Mouse (Mus musculus): ENCODE results near the gene Eif2b3. TPM values are rescaled to one million over a fixed set of nuclear protein-coding genes. Genes with fewer than 3 reads are reported as not detected.
A peak's percentile ranks its signal among the peaks of the same experiment; 100 is the strongest.

Eif2b3 gene
- total RNA-seq (2021) = 10 to 100 TPM; 18.0 to 18.9 TPM
- long read RNA-seq, experiment 1, transcript Eif2b3-203 (12 exons, 1,555 nt) = major isoform, 23 of 34 reads
- long read RNA-seq, experiment 1, partial matches to known transcripts = 6 of 34 reads
- long read RNA-seq, experiment 1, other reads (novel, unspliced or antisense) = 5 of 34 reads
- long read RNA-seq, experiment 2, transcript Eif2b3-203 (12 exons, 1,555 nt) = major isoform, 32 of 42 reads
- long read RNA-seq, experiment 2, partial matches to known transcripts = 4 of 42 reads
- long read RNA-seq, experiment 2, other reads (novel, unspliced or antisense) = 6 of 42 reads

- peak; percentile 76 to 83 for DNase-seq
- intact Hi-C loops (cut with DNase I) = no loop called here
These were observed at the start of gene Eif2b3 for GRCm38 (mm10) chr4:117019206-117020134. Gene Eif2b3, plus strand, starts transcription at chr4:117019402.

DNA sequence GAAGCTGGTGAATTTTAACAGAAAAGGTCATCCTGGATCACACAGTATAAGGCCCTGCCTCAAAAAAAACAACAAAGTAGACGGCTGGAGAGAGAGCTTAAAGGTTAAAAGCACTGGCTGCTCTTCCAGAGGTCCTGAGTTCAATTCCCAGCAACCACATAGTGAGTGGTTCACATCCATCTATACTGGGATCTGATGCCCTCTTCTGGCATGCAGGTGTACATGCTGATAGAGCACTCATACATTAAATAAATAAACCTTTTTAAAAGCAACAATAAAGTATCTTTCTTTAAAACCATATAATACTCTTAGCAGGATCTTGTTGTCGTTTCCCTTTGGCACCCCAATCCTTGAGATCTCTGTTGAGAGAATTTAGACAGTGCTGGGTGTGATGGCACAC lies 42.7 kb upstream of the Eif2b3 start:
- intact Hi-C loops (cut with DNase I) = no loop called here
- DNase-seq = no peak

- intact Hi-C loops (cut with DNase I) = no loop called here
- DNase-seq = no peak
These were observed 33.5 kb upstream of the Eif2b3 start for GRCm38 (mm10) chr4:116985681-116986080.

- intact Hi-C loops (cut with DNase I) = no loop called here
These were observed 32.6 kb upstream of the Eif2b3 start for GRCm38 (mm10) chr4:116986400-116987121.

GRCm38 (mm10) chr4:116987122-116987456 lies 32.1 kb upstream of the Eif2b3 start:
- DNase-seq = no peak
- intact Hi-C loops (cut with DNase I) = no loop called here

More at GRCm38 (mm10) chr4:116986400-116987121, 32.6 kb upstream of the Eif2b3 start:
- peak in 1 of 2 experiments; percentile 38 for DNase-seq

DNA sequence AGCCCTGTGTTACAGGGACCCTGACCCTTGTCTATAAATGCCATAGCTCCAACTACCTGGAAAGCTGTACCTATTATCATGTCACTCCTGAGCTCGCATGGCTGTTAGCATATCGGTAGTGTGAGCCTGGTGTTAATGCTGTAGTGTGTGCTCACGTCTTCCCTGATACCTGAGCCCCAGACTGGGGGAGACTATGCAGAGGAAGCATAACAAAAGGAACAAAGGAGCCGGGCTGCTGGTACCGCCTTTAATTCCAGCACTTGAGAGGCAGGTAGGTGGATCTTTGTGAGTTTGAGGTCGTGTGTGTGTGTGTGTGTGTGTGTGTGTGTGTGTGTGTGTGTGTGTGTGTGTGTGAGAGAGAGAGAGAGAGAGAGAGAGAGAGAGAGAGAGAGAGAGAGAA lies 29.5 kb upstream of the Eif2b3 start:
- DNase-seq = no peak
- intact Hi-C loops (cut with DNase I) = no loop called here

- peak; percentile 71 to 72 for DNase-seq
- intact Hi-C loops (cut with DNase I) = no loop called here
These were observed 27.8 kb upstream of the Eif2b3 start for GRCm38 (mm10) chr4:116991366-116991765.

- intact Hi-C loops (cut with DNase I) = loop anchor here (2.0 kb wide), 2 partner anchors 167 to 275 kb away; no protein-coding TSS in a partner anchor
- DNase-seq = peak; percentile 89 to 92
These were observed 25.3 kb upstream of the Eif2b3 start, which contains the start of gene Urod for GRCm38 (mm10) chr4:116993672-116994621. Gene Urod, minus strand, starts transcription at chr4:116994413.

- DNase-seq = peak; percentile 33 to 50
These were observed 23.9 kb upstream of the Eif2b3 start, which contains the start of gene Hectd3 for GRCm38 (mm10) chr4:116995131-116995797. Gene Hectd3, plus strand, starts transcription at chr4:116995317.

DNA sequence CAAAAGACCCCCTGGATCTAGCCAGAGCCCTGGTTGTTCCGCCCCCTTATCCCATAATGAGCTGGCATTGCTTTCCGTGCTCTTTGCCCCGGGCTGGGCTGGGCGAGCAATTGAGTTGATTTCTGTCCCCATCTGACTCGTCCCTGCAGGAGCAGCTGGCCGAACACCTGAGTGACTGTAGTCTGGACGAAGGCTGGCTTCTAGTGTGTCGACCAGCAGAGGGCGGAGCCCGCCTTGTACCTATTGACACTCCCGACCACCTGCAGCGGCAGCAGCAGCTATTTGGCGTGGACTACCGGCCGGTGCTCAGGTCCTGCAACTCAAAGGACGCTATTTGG lies 23.4 kb upstream of the Eif2b3 start:
- intact Hi-C loops (cut with DNase I) = no loop called here
- no peak for DNase-seq

More at GRCm38 (mm10) chr4:116995131-116995797, 23.9 kb upstream of the Eif2b3 start, which contains the start of gene Hectd3:
- intact Hi-C loops (cut with DNase I) = no loop called here

- intact Hi-C loops (cut with DNase I) = loop anchor here (5.0 kb wide), 1 partner anchor 123 kb away; no protein-coding TSS in a partner anchor
- no peak for DNase-seq
These were observed 19.6 kb upstream of the Eif2b3 start for GRCm38 (mm10) chr4:116999513-117000154.

GRCm38 (mm10) chr4:117001957-117002356 lies 17.2 kb upstream of the Eif2b3 start:
- no peak for DNase-seq
- intact Hi-C loops (cut with DNase I) = loop anchor here (2.0 to 5.0 kb wide), 2 partner anchors 120 to 137 kb away; no protein-coding TSS in a partner anchor

DNA sequence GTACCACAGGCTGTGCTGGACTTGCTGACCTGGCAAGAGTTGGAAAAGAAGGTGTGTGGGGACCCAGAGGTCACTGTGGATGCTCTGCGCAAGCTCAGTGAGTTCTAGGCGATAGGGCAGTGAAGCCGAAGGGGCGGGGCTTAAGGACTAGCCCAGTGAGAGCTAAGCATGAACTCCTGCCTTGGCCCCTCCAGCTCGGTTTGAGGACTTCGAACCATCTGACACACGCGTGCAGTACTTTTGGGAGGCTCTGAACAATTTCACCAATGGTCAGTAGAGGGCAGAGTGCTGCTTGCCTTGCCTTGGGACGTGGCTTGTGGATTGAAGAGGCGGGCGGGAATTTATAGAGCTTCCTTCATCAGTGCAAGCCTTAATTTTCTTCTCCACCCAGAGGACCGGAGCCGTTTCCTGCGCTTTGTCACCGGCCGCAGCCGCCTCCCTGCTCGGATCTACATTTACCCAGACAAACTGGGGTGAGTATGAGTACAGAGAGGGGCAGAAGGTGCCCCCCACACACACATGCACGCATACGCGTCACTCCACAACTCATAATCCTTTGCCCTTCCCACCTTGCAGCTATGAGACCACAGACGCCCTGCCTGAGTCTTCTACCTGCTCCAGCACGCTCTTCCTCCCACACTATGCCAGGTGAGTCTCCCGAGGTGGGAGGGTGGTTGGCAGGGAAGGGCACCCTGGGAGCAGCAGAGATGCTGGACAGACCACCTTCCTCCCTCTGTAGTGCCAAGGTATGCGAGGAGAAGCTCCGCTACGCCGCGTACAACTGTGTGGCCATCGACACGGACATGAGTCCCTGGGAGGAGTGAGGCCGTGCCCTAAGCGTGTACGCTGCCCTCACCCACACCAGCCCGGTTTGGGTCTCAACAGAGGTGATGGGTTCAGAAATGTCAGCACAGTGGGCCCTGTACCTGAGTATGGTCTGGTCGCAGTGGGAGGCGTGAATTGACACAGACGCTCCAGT lies 16.4 kb upstream of the Eif2b3 start:
- no peak for DNase-seq
- intact Hi-C loops (cut with DNase I) = loop anchor here (2.0 to 5.0 kb wide), 2 partner anchors 119 to 136 kb away; no protein-coding TSS in a partner anchor

GRCm38 (mm10) chr4:117004649-117005048 lies 14.6 kb upstream of the Eif2b3 start:
- intact Hi-C loops (cut with DNase I) = loop anchor here (5.0 kb wide), 1 partner anchor 118 kb away; no protein-coding TSS in a partner anchor
- DNase-seq = no peak

DNA sequence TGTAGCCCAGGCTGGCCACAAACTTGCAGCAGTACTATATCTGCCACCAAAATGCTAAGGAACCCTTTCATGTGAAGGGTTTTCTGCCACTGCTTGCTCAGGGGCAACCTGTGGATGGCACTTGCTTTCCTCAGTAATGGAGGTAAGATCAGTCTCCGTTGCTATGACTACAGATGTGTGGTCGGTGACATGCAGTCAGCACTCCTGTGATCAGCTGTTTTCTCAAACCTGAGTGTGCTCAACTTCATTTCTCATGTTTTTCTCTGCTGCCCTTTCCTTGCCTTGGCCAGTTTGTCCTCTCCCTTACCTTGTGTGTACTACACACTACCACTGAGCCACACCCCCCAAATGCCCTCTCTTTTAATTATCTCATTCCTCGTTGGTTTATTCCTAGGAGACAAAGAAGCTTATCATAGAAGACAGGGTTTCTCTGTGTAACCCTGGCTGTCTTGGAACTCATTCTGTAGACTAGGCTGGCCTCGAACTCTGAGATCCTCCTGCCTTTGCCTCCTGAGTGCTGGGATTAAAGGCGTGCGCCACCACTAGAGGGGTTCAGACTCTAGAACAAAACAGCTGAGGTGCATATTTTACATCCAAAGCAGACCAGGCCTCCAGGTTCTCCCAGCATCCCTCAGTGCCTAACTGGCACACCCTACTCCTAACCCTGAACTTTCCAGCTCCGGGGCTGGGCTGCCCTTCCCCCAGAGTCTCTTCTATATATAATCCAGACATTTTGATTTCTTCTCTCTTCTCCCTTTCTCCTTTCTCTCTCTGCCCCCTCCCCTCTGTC lies 13.4 kb upstream of the Eif2b3 start:
- intact Hi-C loops (cut with DNase I) = no loop called here
- DNase-seq = no peak

DNA sequence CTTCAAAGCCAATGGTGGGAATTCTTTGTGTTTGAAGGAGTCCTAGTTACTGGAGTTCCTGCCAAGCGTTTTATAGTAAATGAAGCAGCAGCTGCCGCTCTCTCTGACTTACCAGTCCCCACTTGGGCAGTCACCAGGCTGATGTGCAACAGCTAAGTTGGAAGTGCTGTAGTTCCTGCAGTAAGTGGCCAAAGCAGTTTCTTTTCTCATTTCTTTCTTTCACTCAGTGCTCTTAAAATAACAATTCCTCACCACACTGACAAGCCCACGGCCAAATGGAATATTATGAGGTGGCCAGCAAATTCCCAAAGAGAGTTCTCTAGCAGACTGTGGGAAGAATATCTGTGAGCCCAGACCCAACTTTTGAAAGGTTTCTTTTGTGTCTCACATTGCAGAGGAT lies 12.1 kb upstream of the Eif2b3 start:
- no peak for DNase-seq
- intact Hi-C loops (cut with DNase I) = no loop called here

All from gastrocnemius, postnatal 36 days (tissue).